Mouse (Mus musculus) liver, adult 2 months (tissue): Measurements from ENCODE around the gene Brms1.
"Not testable (repeated sequence)": the region's sequence is repeated elsewhere in the genome, so short reads cannot be mapped to it uniquely, and the experiment has no call there.

ENCODE experiments used
- CTCF ChIP-seq: fragments of 200-500 bp; IDR thresholded peaks from 2 replicates; pipeline ENCODE4 v1.5.1; 2011; ENCODE audit warnings: low read depth, low read length, control low read depth
- POLR2A ChIP-seq: fragments of 200-500 bp; IDR thresholded peaks from 2 replicates; pipeline ENCODE4 v1.6.1; 2011; ENCODE audit warnings: low read length, control low read depth; ENCODE audit not compliant: insufficient read depth; ENCODE audit errors: extremely low read depth

GRCm38 (mm10) chr19:5003644-5004043 lies 37.5 kb upstream of the Brms1 start:
- not testable (repeated sequence) for TF ChIP-seq CTCF, POLR2A
